Mouse (Mus musculus) large intestine, adult 2 months (tissue): ENCODE measurements around the gene Ncbp3. TPM values are rescaled to one million over a fixed set of nuclear protein-coding genes. Genes with fewer than 3 reads are reported as not detected.

Experiments used
- DNase-seq: peaks from one replicate; pipeline ENCODE4 v3.0.0-alpha.2; 2012; ENCODE audit warnings: low read depth, low spot score
- WGBS: fragments of 180-500 bp; shearing (Covaris S2); methylation state at CpG from one replicate; pipeline ENCODE4 v1.1.7; 2018; 5-methylcytosine and 5-hydroxymethylcytosine counted together
- polyA plus RNA-seq: library from polyadenylated mRNA; depleted of rRNA; stranded (reverse); fragments of >200 nt; gene quantifications from 2 replicates; pipeline ENCODE4 v1.2.3, GENCODE M21; 2012; rRNA removed

Ncbp3 gene
- 2.2 and 2.4 TPM in 2 replicates for polyA plus RNA-seq

- peak; percentile 93 for DNase-seq
Measured at GRCm38 (mm10) chr11:73047542-73047996, at the start of gene Ncbp3. TSS of gene Ncbp3 (plus strand) at chr11:73047783.

GRCm38 (mm10) chr11:72998771-72999170 is 48.8 kb upstream of the Ncbp3 start, which contains the start of gene P2rx1:
TSS of gene P2rx1 (plus strand) at chr11:72999103.
- DNase-seq = no peak
- 54% methylated on average over 8 of the region's 8 CpGs for WGBS

More at GRCm38 (mm10) chr11:73047542-73047996, at the start of gene Ncbp3:
- WGBS = under 1% methylated on average over 39 of the region's 39 CpGs

- DNase-seq = peak; percentile 32
- WGBS = 11% methylated on average over 6 of the region's 6 CpGs
Measured at GRCm38 (mm10) chr11:73001029-73001428, 46.6 kb upstream of the Ncbp3 start.

GRCm38 (mm10) chr11:73006377-73006776 is 41.2 kb upstream of the Ncbp3 start:
- DNase-seq = peak; percentile 69
- 3% methylated on average over 2 of the region's 2 CpGs for WGBS

GRCm38 (mm10) chr11:73007113-73007512 is 40.5 kb upstream of the Ncbp3 start:
- WGBS = 44% methylated on average over 3 of the region's 3 CpGs

GRCm38 (mm10) chr11:73007698-73008481 is 39.7 kb upstream of the Ncbp3 start:
- no peak for DNase-seq
- WGBS = 56% methylated on average over 11 of the region's 11 CpGs

More at GRCm38 (mm10) chr11:73007113-73007512, 40.5 kb upstream of the Ncbp3 start:
- DNase-seq = no peak

GRCm38 (mm10) chr11:73008826-73009225 is 38.8 kb upstream of the Ncbp3 start:
- DNase-seq = no peak
- WGBS = 71% methylated on average over 2 of the region's 2 CpGs

- WGBS = 76% methylated on average over 13 of the region's 13 CpGs
- DNase-seq = no peak
Measured at GRCm38 (mm10) chr11:73009531-73010274, 37.9 kb upstream of the Ncbp3 start.

- 83% methylated on average over 5 of the region's 5 CpGs for WGBS
- no peak for DNase-seq
Measured at GRCm38 (mm10) chr11:73013981-73014380, 33.6 kb upstream of the Ncbp3 start.

- WGBS = 75% methylated on average over 4 of the region's 4 CpGs
- DNase-seq = no peak
Measured at GRCm38 (mm10) chr11:73014831-73015344, 32.7 kb upstream of the Ncbp3 start.

GRCm38 (mm10) chr11:73015391-73016102 is 32.0 kb upstream of the Ncbp3 start:
- 62% methylated on average over 5 of the region's 5 CpGs for WGBS
- no peak for DNase-seq

- DNase-seq = no peak
- 65% methylated on average over 6 of the region's 6 CpGs for WGBS
Measured at GRCm38 (mm10) chr11:73016103-73016420, 31.5 kb upstream of the Ncbp3 start.

- peak; percentile 36 for DNase-seq
Measured at GRCm38 (mm10) chr11:73018471-73019146, 29.0 kb upstream of the Ncbp3 start, which contains the start of gene Camkk1. TSS of gene Camkk1 (plus strand) at chr11:73019008.

GRCm38 (mm10) chr11:73019147-73019795 is 28.3 kb upstream of the Ncbp3 start:
- under 1% methylated on average over 46 of the region's 46 CpGs for WGBS

More at GRCm38 (mm10) chr11:73018471-73019146, 29.0 kb upstream of the Ncbp3 start, which contains the start of gene Camkk1:
- under 1% methylated on average over 57 of the region's 57 CpGs for WGBS

GRCm38 (mm10) chr11:73020953-73021800 is 26.4 kb upstream of the Ncbp3 start:
- no peak for DNase-seq

More at GRCm38 (mm10) chr11:73019147-73019795, 28.3 kb upstream of the Ncbp3 start:
- no peak for DNase-seq

GRCm38 (mm10) chr11:73023099-73023498 is 24.5 kb upstream of the Ncbp3 start:
- no peak for DNase-seq
- 62% methylated on average over 9 of the region's 9 CpGs for WGBS

More at GRCm38 (mm10) chr11:73020953-73021800, 26.4 kb upstream of the Ncbp3 start:
- WGBS = 67% methylated on average over 7 of the region's 7 CpGs

- 40% methylated on average over 4 of the region's 4 CpGs for WGBS
- no peak for DNase-seq
Measured at GRCm38 (mm10) chr11:73023827-73024226, 23.8 kb upstream of the Ncbp3 start.
